Mouse (Mus musculus): ENCODE data around the gene Fam47e.
"Not testable (repeated sequence)": the region's sequence is repeated elsewhere in the genome, so short reads cannot be mapped to it uniquely, and the experiment has no call there.

The Fam47e gene

GRCm38 (mm10) chr5:92554891-92555511, at the start of gene Fam47e:
Fam47e (plus strand) TSS chr5:92555069.
- no peak for DNase-seq (ENCODE audit: low read depth, low spot score)

- DNase-seq (ENCODE audit: low read depth, low spot score): peak; percentile 96
These were observed 49.4 kb upstream of the Fam47e start for GRCm38 (mm10) chr5:92505402-92505865.

GRCm38 (mm10) chr5:92506301-92506729, 48.6 kb upstream of the Fam47e start:
- DNase-seq (ENCODE audit: low read depth, low spot score): peak; percentile 72

GRCm38 (mm10) chr5:92506733-92507132, 48.1 kb upstream of the Fam47e start, which contains the start of gene Scarb2:
Scarb2 (minus strand) TSS chr5:92506833.
- no peak for DNase-seq (ENCODE audit: low read depth, low spot score)

- DNase-seq (ENCODE audit: low read depth, low spot score): no peak
These were observed 46.0 kb upstream of the Fam47e start for GRCm38 (mm10) chr5:92508853-92509252.

- DNase-seq (ENCODE audit: low read depth, low spot score): no peak
These were observed 43.6 kb upstream of the Fam47e start for GRCm38 (mm10) chr5:92511256-92511655.

GRCm38 (mm10) chr5:92512066-92512465, 42.8 kb upstream of the Fam47e start:
- no peak for DNase-seq (ENCODE audit: low read depth, low spot score)

GRCm38 (mm10) chr5:92521131-92521530, 33.7 kb upstream of the Fam47e start:
- not testable (repeated sequence) for DNase-seq (ENCODE audit: low read depth, low spot score)

- DNase-seq (ENCODE audit: low read depth, low spot score): no peak
These were observed 30.0 kb upstream of the Fam47e start for GRCm38 (mm10) chr5:92524821-92525258.

GRCm38 (mm10) chr5:92539698-92540097, 15.2 kb upstream of the Fam47e start:
- DNase-seq (ENCODE audit: low read depth, low spot score): no peak

- no peak for DNase-seq (ENCODE audit: low read depth, low spot score)
These were observed 2.3 kb upstream of the Fam47e start for GRCm38 (mm10) chr5:92552611-92553010.

GRCm38 (mm10) chr5:92553939-92554338, 930 bp upstream of the Fam47e start:
- peak; percentile 67 for DNase-seq (ENCODE audit: low read depth, low spot score)

GRCm38 (mm10) chr5:92554443-92554842, 426 bp upstream of the Fam47e start:
- DNase-seq (ENCODE audit: low read depth, low spot score): no peak

- no peak for DNase-seq (ENCODE audit: low read depth, low spot score)
These were observed 1.0 kb downstream of the Fam47e start for GRCm38 (mm10) chr5:92555905-92556304.

GRCm38 (mm10) chr5:92557508-92557907, 2.6 kb downstream of the Fam47e start:
- no peak for DNase-seq (ENCODE audit: low read depth, low spot score)

- no peak for DNase-seq (ENCODE audit: low read depth, low spot score)
These were observed 5.3 kb downstream of the Fam47e start for GRCm38 (mm10) chr5:92560201-92560600.

- DNase-seq (ENCODE audit: low read depth, low spot score): peak; percentile 8
These were observed 7.1 kb downstream of the Fam47e start for GRCm38 (mm10) chr5:92562002-92562401.

GRCm38 (mm10) chr5:92571232-92571631, 16.4 kb downstream of the Fam47e start:
- DNase-seq (ENCODE audit: low read depth, low spot score): no peak

- no peak for DNase-seq (ENCODE audit: low read depth, low spot score)
These were observed 24.7 kb downstream of the Fam47e start for GRCm38 (mm10) chr5:92579559-92579958.

- no peak for DNase-seq (ENCODE audit: low read depth, low spot score)
These were observed 31.1 kb downstream of the Fam47e start for GRCm38 (mm10) chr5:92585932-92586331.

GRCm38 (mm10) chr5:92595026-92595425, 40.2 kb downstream of the Fam47e start:
- no peak for DNase-seq (ENCODE audit: low read depth, low spot score)

- DNase-seq (ENCODE audit: low read depth, low spot score): no peak
These were observed 42.0 kb downstream of the Fam47e start for GRCm38 (mm10) chr5:92596865-92597264.

- no peak for DNase-seq (ENCODE audit: low read depth, low spot score)
These were observed 44.2 kb downstream of the Fam47e start for GRCm38 (mm10) chr5:92599030-92599429.
